Mouse (Mus musculus) midbrain, embryonic 11.5 days (tissue): ENCODE data around the gene Ube4b. TPM values are rescaled to one million over a fixed set of nuclear protein-coding genes. Genes with fewer than 3 reads are reported as not detected.
"Not testable (repeated sequence)": the region's sequence is repeated elsewhere in the genome, so short reads cannot be mapped to it uniquely, and the experiment has no call there.

ENCODE experiments used
- ATAC-seq: fragments of 200-750 bp; cut with Nextera tagmentation; 2 replicates; pipeline ENCODE4 v1.8.0; 2017; ENCODE audit warnings: moderate TSS enrichment, moderate library complexity; ENCODE audit not compliant: low FRiP score
- DNase-seq: peaks from one replicate; pipeline ENCODE4 v3.0.0; 2015; ENCODE audit warnings: low spot score; ENCODE audit errors: missing footprints
- H3K27ac ChIP-seq: fragments of 300-500 bp; sonication (generic); 2 replicates; pipeline ENCODE4 v1.5.1; 2014; ENCODE audit warnings: low read depth, low read length
- H3K27me3 ChIP-seq: fragments of 300-500 bp; sonication (generic); 2 replicates; pipeline ENCODE4 v1.6.1; 2014; ENCODE audit warnings: mild to moderate bottlenecking, low read length, moderate library complexity, mixed read lengths; ENCODE audit not compliant: control insufficient read depth, insufficient read depth
- H3K36me3 ChIP-seq: fragments of 300-500 bp; sonication (generic); 2 replicates; pipeline ENCODE4 v1.6.1; 2014; ENCODE audit warnings: mild to moderate bottlenecking, low read length, moderate library complexity, mixed read lengths; ENCODE audit not compliant: control insufficient read depth, insufficient read depth
- H3K4me1 ChIP-seq: fragments of 300-500 bp; sonication (generic); 2 replicates; pipeline ENCODE4 v1.6.1; 2014; ENCODE audit warnings: low read length; ENCODE audit not compliant: control insufficient read depth, insufficient read depth
- H3K4me2 ChIP-seq: fragments of 300-500 bp; sonication (generic); 2 replicates; pipeline ENCODE4 v1.6.1; 2014; ENCODE audit warnings: mild to moderate bottlenecking, moderate library complexity
- H3K4me3 ChIP-seq: fragments of 300-500 bp; sonication (generic); 2 replicates; pipeline ENCODE4 v1.5.1; 2014; ENCODE audit warnings: low read depth, low read length
- H3K9ac ChIP-seq: fragments of 300-500 bp; sonication (generic); 2 replicates; pipeline ENCODE4 v1.6.1; 2014; ENCODE audit warnings: low read length
- H3K9me3 ChIP-seq: fragments of 300-500 bp; sonication (generic); 2 replicates; pipeline ENCODE4 v1.6.1; 2016; ENCODE audit warnings: low read length; ENCODE audit not compliant: control insufficient read depth
- WGBS: fragments of 180-500 bp; shearing (Covaris S2); extraction: QIAGEN DNeasy Blood & Tissue Kit; methylation state at CpG from one replicate; pipeline ENCODE4 v1.1.7; 2014; 5-methylcytosine and 5-hydroxymethylcytosine counted together
- polyA plus RNA-seq: library from polyadenylated mRNA; unstranded; fragments of >200 nt; fragmentation: Nextera tagmentation; extraction: Ambion mirVana; gene quantifications from 2 replicates; pipeline ENCODE4 v1.2.1, GENCODE M21; 2014

Gene Ube4b
- polyA plus RNA-seq, 1 experiment from 2014 or later: 53.3 TPM

DNA sequence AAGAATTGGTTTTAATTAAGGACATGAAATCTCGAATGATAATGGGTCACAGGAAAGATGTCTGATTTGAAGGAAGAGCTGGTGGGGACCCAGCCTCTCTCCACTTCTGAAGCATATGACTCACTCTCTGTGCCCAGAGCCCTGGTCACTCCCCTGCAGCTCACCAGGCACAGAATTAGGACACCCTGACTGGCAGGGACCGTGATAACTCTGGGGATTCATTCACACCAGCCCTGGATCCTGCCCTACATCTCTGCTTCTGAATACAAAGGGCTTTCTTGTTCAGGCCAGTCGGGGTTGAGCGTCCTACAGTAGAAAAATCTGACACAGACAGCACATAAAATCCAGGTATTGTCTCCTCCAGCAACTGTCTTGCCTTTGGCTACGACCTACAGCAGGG is 32.0 kb upstream of the Ube4b start:
- no peak overlapping the region for H3K4me2 ChIP-seq
- DNase-seq: no peak
- no peaks in the 10 kb centered on the region for H3K27me3 ChIP-seq
- H3K27ac ChIP-seq: no peak overlapping the region
- H3K36me3 ChIP-seq: no peaks in the 10 kb centered on the region
- no peak for ATAC-seq
- H3K9me3 ChIP-seq: no peaks in the 10 kb centered on the region
- no peak overlapping the region for H3K4me3 ChIP-seq
- WGBS: 69% methylated on average over 5 of the region's 5 CpGs
- H3K4me1 ChIP-seq: no peaks in the 10 kb centered on the region
- H3K9ac ChIP-seq: no peak overlapping the region

DNA sequence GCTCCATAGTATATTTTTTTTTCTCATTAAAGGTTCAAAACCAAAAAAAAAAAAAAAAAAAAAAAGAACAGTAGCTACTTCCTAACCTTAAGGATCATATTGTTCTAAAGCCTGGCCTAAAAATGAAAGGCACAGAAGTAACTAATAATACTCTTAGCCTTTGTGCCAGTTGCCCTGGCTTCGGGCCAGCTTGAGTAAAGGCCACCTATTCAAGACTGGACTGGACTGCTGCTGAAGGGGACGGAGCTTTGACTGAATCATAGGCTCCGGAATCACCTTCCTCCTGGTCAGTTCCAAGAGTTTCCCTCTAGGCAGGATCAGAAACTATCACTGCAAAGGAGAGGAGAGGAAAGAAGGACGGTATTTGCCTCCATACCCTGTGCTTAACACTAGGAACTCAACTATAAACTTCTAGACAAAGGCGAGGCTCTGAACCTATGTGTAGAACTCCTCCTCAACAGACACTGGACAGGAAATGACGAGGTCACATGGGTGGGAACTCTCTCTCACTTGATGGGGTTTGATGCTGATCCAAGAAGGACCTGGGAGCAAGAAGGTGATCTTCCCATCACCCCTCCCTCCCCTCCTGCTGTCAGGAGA is 31.4 kb upstream of the Ube4b start:
- H3K4me1 ChIP-seq: no peaks in the 10 kb centered on the region
- H3K27me3 ChIP-seq: no peaks in the 10 kb centered on the region
- 84% methylated on average over 6 of the region's 6 CpGs for WGBS

DNA sequence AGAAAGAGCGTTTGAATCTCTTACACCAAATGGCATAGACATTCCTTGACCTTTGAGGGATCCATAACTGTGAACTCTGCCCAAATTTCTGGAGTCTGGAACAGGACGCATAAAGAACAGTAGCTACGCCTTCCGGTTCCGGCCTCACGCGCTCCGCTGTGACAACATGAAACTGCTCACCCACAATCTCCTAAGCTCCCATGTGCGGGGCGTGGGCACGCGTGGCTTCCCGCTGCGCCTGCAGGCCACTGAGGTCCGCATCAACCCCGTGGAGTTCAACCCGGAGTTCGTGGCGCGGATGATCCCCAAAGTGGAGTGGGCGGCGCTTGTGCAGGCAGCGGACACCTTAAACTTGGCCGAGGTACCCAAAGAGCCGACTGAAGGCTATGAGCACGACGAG is 30.6 kb upstream of the Ube4b start:
- H3K27ac ChIP-seq, H3K4me1 ChIP-seq, H3K36me3 ChIP-seq, H3K9me3 ChIP-seq, ATAC-seq, H3K4me3 ChIP-seq, DNase-seq, H3K27me3 ChIP-seq, H3K4me2 ChIP-seq, H3K9ac ChIP-seq: not testable (repeated sequence)
- WGBS: 92% methylated on average over 27 of the region's 27 CpGs

More for the DNA sequence above, 31.4 kb upstream of the Ube4b start:
- Histone ChIP-seq H3K27ac (no peak overlapping the region), H3K36me3 (no peaks in the 10 kb centered on the region), H3K9ac (no peak overlapping the region), H3K4me2 (no peak overlapping the region), H3K9me3 (no peaks in the 10 kb centered on the region), H3K4me3 (no peak overlapping the region)
- no peak for ATAC-seq
- no peak for DNase-seq

DNA sequence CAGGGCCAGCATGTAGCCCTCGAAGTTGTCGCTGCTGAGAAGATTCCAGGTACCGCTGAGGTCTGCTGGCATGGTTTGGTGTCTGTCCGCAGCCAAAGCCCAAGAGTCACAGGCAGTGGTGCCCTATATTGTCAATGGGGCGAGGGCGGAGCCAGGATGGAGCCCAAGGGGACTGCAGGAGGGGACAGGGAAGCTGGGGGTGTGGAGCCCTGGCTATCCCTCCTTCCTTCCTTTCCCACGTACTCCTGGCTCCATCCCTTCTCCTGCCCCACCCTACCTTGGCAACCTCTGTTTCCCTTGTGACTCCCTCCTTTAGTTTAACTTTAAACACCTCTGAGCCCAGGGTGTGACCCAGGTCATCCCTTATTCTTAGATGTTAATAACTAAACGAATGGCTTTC is 28.3 kb upstream of the Ube4b start, which contains the start of gene Rbp7:
Gene Rbp7 (minus strand): TSS at position 100 of the 400 bp plus-strand sequence.
- no peak within 1 kb of the TSS for H3K27ac ChIP-seq
- ATAC-seq (no peak), DNase-seq (no peak)
- no peak within 1 kb of the TSS for H3K4me2 ChIP-seq
- H3K4me3 ChIP-seq: no peak within 1 kb of the TSS
- H3K36me3 ChIP-seq: no peaks in the 10 kb centered on the region
- H3K9me3 ChIP-seq: no peaks in the 10 kb centered on the region
- H3K27me3 ChIP-seq: no peaks in the 10 kb centered on the region
- H3K9ac ChIP-seq: no peak within 1 kb of the TSS
- no peaks in the 10 kb centered on the region for H3K4me1 ChIP-seq
- 56% methylated on average over 8 of the region's 8 CpGs for WGBS

DNA sequence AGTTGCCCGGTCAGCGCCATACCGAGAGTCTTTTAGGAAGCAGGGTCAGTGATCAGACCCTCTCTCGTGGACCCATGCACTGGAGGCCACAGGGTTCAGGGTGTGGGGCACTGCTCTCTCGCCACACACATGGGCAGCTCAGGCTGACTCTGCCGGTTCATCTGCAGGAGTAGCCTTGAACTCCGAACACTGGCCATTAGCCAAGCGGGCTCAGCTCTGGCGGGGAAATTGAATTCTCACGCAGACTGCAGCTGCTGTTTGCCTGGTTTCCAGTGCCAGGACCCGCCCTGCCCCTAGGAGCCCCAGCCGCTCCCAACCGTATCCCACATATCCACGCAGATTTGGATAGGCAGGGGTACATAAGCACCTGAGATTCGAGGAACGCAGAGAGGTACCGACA is 27.7 kb upstream of the Ube4b start:
- no peak overlapping the region for H3K4me3 ChIP-seq
- no peak overlapping the region for H3K27ac ChIP-seq
- no peak overlapping the region for H3K9ac ChIP-seq
- H3K27me3 ChIP-seq: no peaks in the 10 kb centered on the region
- H3K36me3 ChIP-seq: no peaks in the 10 kb centered on the region
- H3K4me2 ChIP-seq: no peak overlapping the region
- H3K9me3 ChIP-seq: no peaks in the 10 kb centered on the region
- ATAC-seq (no peak), DNase-seq (no peak)
- WGBS: 89% methylated on average over 17 of the region's 17 CpGs
- H3K4me1 ChIP-seq: no peaks in the 10 kb centered on the region

DNA sequence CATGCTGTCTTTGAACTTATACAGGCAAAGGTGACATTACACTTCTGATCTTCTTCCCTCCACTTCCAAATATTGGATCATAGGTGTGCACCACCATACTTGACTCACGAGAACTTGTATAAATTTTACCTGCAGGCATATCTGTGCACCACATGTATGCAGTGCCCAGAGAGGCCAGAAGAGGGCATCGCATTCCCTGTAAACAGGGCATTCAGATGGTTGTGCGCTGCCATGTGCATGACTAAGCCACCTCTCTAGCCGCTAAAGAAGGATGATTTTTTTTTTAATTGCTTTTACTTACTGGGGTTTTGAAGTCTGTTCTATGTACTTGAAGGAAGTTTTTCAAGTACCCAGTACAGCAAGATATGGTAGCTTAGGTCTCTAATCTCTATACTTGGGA is 27.1 kb upstream of the Ube4b start:
- H3K4me3 ChIP-seq: no peak overlapping the region
- no peak overlapping the region for H3K9ac ChIP-seq
- H3K9me3 ChIP-seq: no peaks in the 10 kb centered on the region
- 85% methylated on average over 4 of the region's 4 CpGs for WGBS
- no peaks in the 10 kb centered on the region for H3K4me1 ChIP-seq
- DNase-seq (no peak), ATAC-seq (no peak)
- no peak overlapping the region for H3K4me2 ChIP-seq
- no peak overlapping the region for H3K27ac ChIP-seq
- H3K36me3 ChIP-seq: no peaks in the 10 kb centered on the region
- H3K27me3 ChIP-seq: no peaks in the 10 kb centered on the region

DNA sequence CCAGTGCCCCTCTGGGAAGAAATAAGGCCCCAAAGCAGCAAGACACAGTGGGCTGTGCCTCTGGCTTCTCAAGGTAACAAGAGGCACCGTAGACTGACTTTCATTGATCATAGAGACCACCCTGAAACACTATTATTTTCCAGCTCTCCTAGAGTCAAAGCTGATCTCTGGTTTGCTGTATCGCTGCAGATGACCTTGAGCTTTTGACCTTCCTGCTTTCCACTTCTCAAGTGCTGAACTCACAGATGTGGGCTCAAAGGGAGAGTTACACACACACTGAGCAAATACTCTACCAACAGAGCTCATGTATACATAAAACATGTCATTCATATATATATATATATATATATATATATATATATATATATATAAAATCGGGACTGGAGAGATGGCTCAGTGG is 24.1 kb upstream of the Ube4b start:
- no peak for ATAC-seq
- H3K9ac ChIP-seq: no peak overlapping the region
- no peaks in the 10 kb centered on the region for H3K27me3 ChIP-seq
- no peak for DNase-seq
- WGBS: 91% methylated on average over 3 of the region's 3 CpGs
- no peaks in the 10 kb centered on the region for H3K9me3 ChIP-seq
- no peak overlapping the region for H3K4me2 ChIP-seq
- H3K4me3 ChIP-seq: no peak overlapping the region
- H3K36me3 ChIP-seq: no peaks in the 10 kb centered on the region
- H3K4me1 ChIP-seq: peaks cover 7% of the 10 kb centered on the region
- no peak overlapping the region for H3K27ac ChIP-seq

DNA sequence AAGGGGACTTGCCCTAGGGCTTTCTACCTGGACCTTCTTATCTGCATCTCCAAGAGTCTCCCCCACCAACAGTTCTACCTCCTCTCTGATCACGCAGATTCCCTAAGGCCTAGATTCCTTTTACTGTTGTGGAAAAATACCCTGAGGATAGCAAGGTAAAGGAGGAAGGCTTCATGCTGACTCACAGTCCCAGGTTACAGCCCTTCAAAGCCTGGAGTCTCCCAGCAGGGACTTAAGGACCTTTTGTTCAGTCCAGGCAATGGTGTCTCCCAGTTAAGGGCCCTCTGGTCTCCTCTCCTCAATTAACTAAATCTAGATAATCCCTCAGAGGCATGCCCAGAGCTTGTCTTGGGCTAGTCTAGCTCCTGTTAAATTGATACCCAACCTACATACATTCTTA is 19.8 kb upstream of the Ube4b start:
- ATAC-seq (no peak), DNase-seq (no peak)
- Histone ChIP-seq H3K4me3 (no peak overlapping the region; the same call in 1 of the 2 replicates), H3K27ac (peak overlapping the region; percentile 75), H3K36me3 (no peaks in the 10 kb centered on the region), H3K4me1 (peaks cover 16% of the 10 kb centered on the region), H3K9me3 (no peaks in the 10 kb centered on the region), H3K9ac (peak overlapping the region; percentile 64; the same call in 1 of the 2 replicates), H3K4me2 (peak overlapping the region; percentile 46), H3K27me3 (no peaks in the 10 kb centered on the region)
- WGBS: 30% methylated on average over 1 of the region's 1 CpGs

DNA sequence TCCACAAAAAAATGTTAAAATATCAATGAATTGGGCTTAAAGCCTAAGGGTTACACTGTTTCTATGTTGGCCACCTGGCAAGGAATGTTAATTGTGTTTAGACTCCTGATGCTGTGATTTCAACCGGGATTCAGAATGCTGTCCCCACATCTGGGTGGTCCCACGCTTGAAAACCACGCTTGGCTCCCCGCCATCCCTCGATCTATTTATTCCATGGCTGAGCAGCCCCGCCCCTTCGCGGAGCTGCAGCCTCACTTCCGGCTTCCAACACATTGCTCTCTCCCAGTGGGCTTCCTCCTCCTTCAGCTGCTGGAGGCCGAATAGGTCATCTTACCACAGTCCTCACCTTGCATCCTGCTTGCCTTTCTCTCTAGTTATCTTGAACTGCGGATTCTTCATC is 19.3 kb upstream of the Ube4b start:
- Histone ChIP-seq H3K4me1 (peaks cover 16% of the 10 kb centered on the region), H3K4me3 (peak overlapping the region; percentile 17; the same call in 1 of the 2 replicates), H3K27ac (peak overlapping the region; percentile 75), H3K9me3 (no peaks in the 10 kb centered on the region), H3K36me3 (no peaks in the 10 kb centered on the region), H3K9ac (peak overlapping the region; percentile 64), H3K27me3 (no peaks in the 10 kb centered on the region), H3K4me2 (peak overlapping the region; percentile 46)
- 2% methylated on average over 11 of the region's 11 CpGs for WGBS
- ATAC-seq: peak; percentile 70
- DNase-seq: peak; percentile 92
